Mouse (Mus musculus) ES-E14 (cell line): ENCODE measurements around the gene Fsd1. TPM values are rescaled to one million over a fixed set of nuclear protein-coding genes. Genes with fewer than 3 reads are reported as not detected.
A peak's percentile ranks its signal among the peaks of the same experiment; 100 is the strongest.

ENCODE experiments used
- DNase-seq: peaks from one replicate; pipeline ENCODE4 v3.0.0-alpha.2; 2013; ENCODE audit warnings: low read depth, low spot score
- H3K27ac ChIP-seq: 2 replicates; pipeline ENCODE4 v1.5.1; 2012; ENCODE audit warnings: low read depth, mild to moderate bottlenecking, low read length, moderate library complexity, mixed read lengths; ENCODE audit not compliant: poor library complexity, insufficient read depth, severe bottlenecking
- H3K36me3 ChIP-seq: 2 replicates; pipeline ENCODE4 v1.6.1; 2012; ENCODE audit warnings: mild to moderate bottlenecking, low read length, moderate library complexity, mixed read lengths; ENCODE audit not compliant: control insufficient read depth, poor library complexity, insufficient read depth, severe bottlenecking
- H3K4me1 ChIP-seq, 2 experiments: fragments of 150-350 bp in 1 of 2; sonication (generic) in 1 of 2; 2 replicates each; pipeline ENCODE4 v1.6.1; 2012; ENCODE audit warnings: low read length in 2 of 2, mild to moderate bottlenecking in 1 of 2, mixed read lengths in 1 of 2; ENCODE audit not compliant: control insufficient read depth in 2 of 2, insufficient read depth in 2 of 2, poor library complexity in 1 of 2
- H3K4me3 ChIP-seq, 2 experiments: fragments of 150-350 bp in 1 of 2; sonication (generic) in 1 of 2; 2 replicates each; pipeline ENCODE4 v1.5.1; 2012; ENCODE audit warnings: low read length in 2 of 2, low read depth in 1 of 2, mild to moderate bottlenecking in 1 of 2, mixed read lengths in 1 of 2; ENCODE audit not compliant: insufficient read depth in 1 of 2, poor library complexity in 1 of 2, severe bottlenecking in 1 of 2
- H3K9ac ChIP-seq: 2 replicates; pipeline ENCODE4 v1.6.1; 2012; ENCODE audit warnings: low read depth, mild to moderate bottlenecking, low read length, mixed read lengths; ENCODE audit not compliant: poor library complexity, insufficient read depth, severe bottlenecking
- H3K9me3 ChIP-seq: fragments of 150-350 bp; sonication (generic); 2 replicates; pipeline ENCODE4 v1.6.1; 2012; ENCODE audit warnings: low read depth, mild to moderate bottlenecking, low read length; ENCODE audit not compliant: control insufficient read depth, insufficient read depth
- CHD2 ChIP-seq: IDR thresholded peaks from 2 replicates; pipeline ENCODE4 v1.6.1; 2014; ENCODE audit warnings: mild to moderate bottlenecking, low read depth, low read length, inconsistent platforms
- HCFC1 ChIP-seq: IDR thresholded peaks from 2 replicates; pipeline ENCODE4 v1.6.1; 2012; ENCODE audit warnings: low read length, inconsistent platforms, borderline replicate concordance; ENCODE audit not compliant: insufficient read depth
- MAFK ChIP-seq: IDR thresholded peaks from 2 replicates; pipeline ENCODE4 v1.6.1; 2014; ENCODE audit warnings: mild to moderate bottlenecking, low read depth, low read length, inconsistent platforms; ENCODE audit not compliant: insufficient read depth
- ZC3H11A ChIP-seq: IDR thresholded peaks from 2 replicates; pipeline ENCODE4 v1.6.1; 2012; ENCODE audit warnings: low read depth, mild to moderate bottlenecking, inconsistent platforms, low read length, borderline replicate concordance
- ZNF384 ChIP-seq: IDR thresholded peaks from 2 replicates; pipeline ENCODE4 v1.6.1; 2012; ENCODE audit warnings: low read depth, low read length, inconsistent platforms
- in situ Hi-C, 2 experiments: fragments of 600-800 bp; cut with MboI; formaldehyde crosslinking; loops; one replicate each; pipeline ENCODE4 v1.15.1; 2025; ENCODE audit warnings: low sequenced_read_pairs in 2 of 2, inconsistent platforms in 1 of 2; ENCODE audit not compliant: unreplicated experiment in 2 of 2
- total RNA-seq: library from RNA; depleted of rRNA; stranded (reverse); fragments of 300-350 nt; gene quantifications from 2 replicates; pipeline ENCODE4 v1.2.3, GENCODE M21; 2012

Fsd1 gene
- total RNA-seq, 1 experiment = 24.2 TPM

DNA sequence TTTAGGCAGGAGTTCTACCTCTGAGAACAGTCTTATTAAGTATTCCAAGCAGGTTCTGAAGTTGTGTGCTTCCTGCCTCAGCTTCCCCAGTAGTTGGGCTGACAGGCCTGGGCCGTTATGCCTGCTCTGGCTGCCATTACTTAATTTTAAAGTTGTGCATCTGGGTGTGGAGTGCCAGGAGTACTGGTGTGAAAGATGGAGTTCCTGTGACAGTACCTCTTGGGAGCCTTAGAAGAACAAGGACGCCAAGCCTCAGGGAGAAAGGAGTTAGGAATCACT, 23.6 kb downstream of the Fsd1 start:
- Histone ChIP-seq H3K4me1 (peaks cover 0 to 8% of the 10 kb centered on the region in 2 experiments; a peak in 2 of 4 replicates), H3K4me3 (peak overlapping the region; percentile 88 to 99), H3K9ac (peak overlapping the region; percentile 79; the same call in 1 of the 2 replicates), H3K27ac (no peak overlapping the region), H3K36me3 (peaks cover 14% of the 10 kb centered on the region; the same call in 1 of the 2 replicates), H3K9me3 (no peaks in the 10 kb centered on the region)
- DNase-seq = no peak
- in situ Hi-C loops = no loop called here
- TF ChIP-seq CHD2 (no peak), MAFK (no peak), HCFC1 (no peak), ZNF384 (no peak), ZC3H11A (no peak)

DNA sequence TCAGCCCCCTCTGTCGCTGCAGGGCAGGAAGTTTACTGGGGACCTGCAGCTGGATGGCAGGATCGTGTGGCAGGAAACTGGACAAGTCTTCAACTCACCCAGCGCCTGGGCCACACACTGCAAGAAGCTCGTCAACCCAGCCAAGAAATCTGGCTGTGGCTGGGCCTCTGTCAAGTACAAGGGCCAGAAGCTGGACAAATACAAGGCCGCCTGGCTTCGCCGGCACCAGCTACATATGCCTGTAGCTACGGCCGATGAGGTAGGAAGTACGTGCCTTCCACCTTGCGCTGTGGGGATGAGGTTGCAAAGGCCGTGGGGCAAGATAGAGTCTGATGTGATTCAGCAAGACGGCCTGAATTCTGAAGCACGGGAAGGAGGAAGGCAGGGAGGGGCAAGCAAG, 23.9 kb downstream of the Fsd1 start:
- no peak for DNase-seq
- Histone ChIP-seq H3K9me3 (no peaks in the 10 kb centered on the region), H3K9ac (no peak overlapping the region), H3K4me3 (peak overlapping the region in 1 of 2 experiments; percentile 99; a peak in 3 of 4 replicates), H3K36me3 (peaks cover 17% of the 10 kb centered on the region), H3K27ac (no peak overlapping the region), H3K4me1 (peaks cover 0 to 5% of the 10 kb centered on the region in 2 experiments; a peak in 2 of 4 replicates)
- TF ChIP-seq HCFC1 (no peak), CHD2 (no peak), ZNF384 (no peak), ZC3H11A (no peak), MAFK (no peak)
- in situ Hi-C loops = no loop called here

DNA sequence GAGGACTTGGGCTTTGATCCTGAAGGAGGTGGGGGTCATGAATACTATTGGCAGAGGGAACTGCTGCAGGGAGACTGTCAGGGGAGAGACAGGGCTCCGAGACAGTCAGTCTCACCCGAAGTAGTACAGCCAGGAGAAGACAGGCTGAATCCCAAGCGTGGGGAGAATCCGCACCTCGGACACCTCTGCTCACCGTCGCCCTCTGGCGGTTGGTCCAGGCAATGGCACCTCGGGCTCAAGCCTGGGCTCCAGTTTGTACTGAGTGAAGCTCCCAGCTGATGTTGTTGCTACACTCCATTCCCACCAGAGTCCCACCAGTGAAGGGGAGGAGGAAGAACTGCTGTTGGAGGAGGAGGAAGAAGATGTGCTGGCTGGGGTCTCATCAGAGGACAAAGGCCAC, 24.4 kb downstream of the Fsd1 start:
- DNase-seq = no peak
- in situ Hi-C loops = no loop called here
- H3K9ac ChIP-seq = no peak overlapping the region
- H3K27ac ChIP-seq = no peak overlapping the region
- peak overlapping the region in 1 of 2 experiments; percentile 11; a peak in 1 of 4 replicates for H3K4me3 ChIP-seq
- peaks cover 0 to 4% of the 10 kb centered on the region in 2 experiments; a peak in 2 of 4 replicates for H3K4me1 ChIP-seq
- peaks cover 19% of the 10 kb centered on the region for H3K36me3 ChIP-seq
- TF ChIP-seq MAFK (no peak), CHD2 (no peak), ZNF384 (no peak), HCFC1 (no peak), ZC3H11A (no peak)
- H3K9me3 ChIP-seq = no peaks in the 10 kb centered on the region

- peaks cover 27% of the 10 kb centered on the region for H3K36me3 ChIP-seq
- no peak overlapping the region for H3K9ac ChIP-seq
- TF ChIP-seq ZNF384 = no peak
- H3K4me3 ChIP-seq = no peak overlapping the region
- peaks cover 0 to 4% of the 10 kb centered on the region in 2 experiments; a peak in 2 of 4 replicates for H3K4me1 ChIP-seq
- DNase-seq = no peak
- H3K9me3 ChIP-seq = no peaks in the 10 kb centered on the region
- in situ Hi-C loops = no loop called here
- H3K27ac ChIP-seq = no peak overlapping the region
Measured at GRCm38 (mm10) chr17:56011441-56011840, 25.1 kb downstream of the Fsd1 start.

- peaks cover 59% of the 10 kb centered on the region for H3K36me3 ChIP-seq
- no peak for TF ChIP-seq MAFK
- TF ChIP-seq ZC3H11A = no peak
- TF ChIP-seq CHD2 = no peak
- TF ChIP-seq ZNF384 = no peak
- TF ChIP-seq HCFC1 = no peak
- H3K9me3 ChIP-seq = no peaks in the 10 kb centered on the region
- DNase-seq = no peak
- H3K27ac ChIP-seq = no peak overlapping the region
- no peak overlapping the region for H3K9ac ChIP-seq
- peaks cover 0 to 2% of the 10 kb centered on the region in 2 experiments; a peak in 1 of 4 replicates for H3K4me1 ChIP-seq
- no peak overlapping the region for H3K4me3 ChIP-seq
- in situ Hi-C loops = no loop called here
Measured at GRCm38 (mm10) chr17:56015293-56015692, 29.0 kb downstream of the Fsd1 start.
